Mouse (Mus musculus): Measurements from ENCODE around the gene Oit3. TPM values are rescaled to one million over a fixed set of nuclear protein-coding genes. Genes with fewer than 3 reads are reported as not detected.
A peak's percentile ranks its signal among the peaks of the same experiment; 100 is the strongest.

Gene Oit3
- 0.97 and 1.1 TPM in 2 replicates for polyA plus RNA-seq (2015; fragmentation: Nextera tagmentation; extraction: Ambion mirVana)

DNA sequence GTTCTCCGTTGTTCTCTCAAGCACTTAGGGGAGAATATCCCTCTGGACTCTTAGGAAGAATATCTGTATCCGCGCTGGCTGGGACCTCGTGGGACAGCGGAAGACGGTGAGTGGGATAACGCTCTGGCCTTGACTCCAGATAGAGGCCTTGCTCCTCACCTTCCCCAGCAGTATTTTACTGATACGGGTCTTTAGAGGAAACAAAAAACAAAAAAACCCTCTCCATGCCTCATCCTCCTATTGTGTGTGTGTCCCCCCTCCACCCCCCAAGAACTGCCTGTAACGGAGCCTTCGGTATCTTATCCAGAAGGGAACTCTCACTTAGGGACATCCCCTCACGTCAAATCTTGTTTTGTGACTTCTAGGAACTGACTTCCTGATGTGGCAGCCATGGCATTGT is at the start of gene Oit3:
Gene Oit3 (minus strand): TSS at position 44 of the 400 bp plus-strand sequence.
- Histone ChIP-seq H3K4me1 (peaks cover 20% of the 10 kb centered on the region), H3K36me3 (no peaks in the 10 kb centered on the region), H3K9me3 (no peaks in the 10 kb centered on the region), H3K4me2 (replicated peaks) (no peak within 1 kb of the TSS), H3K27ac (no peak within 1 kb of the TSS), H3K4me3 (no peak within 1 kb of the TSS), H3K27me3 (no peaks in the 10 kb centered on the region), H3K9ac (no peak within 1 kb of the TSS)
- WGBS, result 87% methylated on average over 11 of the region's 11 CpGs
- ATAC-seq (ENCODE audit: low FRiP score, low read depth), result no peak

DNA sequence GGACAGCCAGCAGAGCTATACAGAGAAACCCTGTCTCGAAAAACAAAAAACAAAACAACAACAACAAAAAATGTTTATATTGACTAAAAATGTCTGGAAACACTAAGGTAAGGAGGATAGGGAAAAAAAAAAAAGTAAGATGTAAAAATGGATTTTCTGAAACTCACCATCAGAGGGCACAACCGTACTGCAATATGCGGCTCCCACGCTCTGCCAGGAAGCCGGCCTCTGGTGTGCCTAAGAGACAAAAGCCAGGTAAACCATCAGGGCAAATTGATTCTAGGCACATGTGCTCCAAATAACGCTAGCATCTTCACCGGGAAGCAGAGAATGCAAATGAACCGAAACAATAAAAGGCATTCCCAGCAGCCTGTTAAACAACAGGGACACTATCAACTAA is 49.3 kb upstream of the Oit3 start:
- no peak overlapping the region for H3K9ac ChIP-seq
- H3K4me3 ChIP-seq, result no peak overlapping the region
- H3K27ac ChIP-seq, result no peak overlapping the region
- peaks cover 12% of the 10 kb centered on the region; the same call in 1 of the 2 replicates for H3K9me3 ChIP-seq
- no peaks in the 10 kb centered on the region for H3K27me3 ChIP-seq
- ATAC-seq (ENCODE audit: low FRiP score, low read depth), result no peak
- H3K4me2 ChIP-seq (replicated peaks), result no peak overlapping the region
- H3K4me1 ChIP-seq, result peaks cover 6% of the 10 kb centered on the region; the same call in 1 of the 2 replicates
- 79% methylated on average over 8 of the region's 8 CpGs for WGBS
- peaks cover 38% of the 10 kb centered on the region for H3K36me3 ChIP-seq

GRCm38 (mm10) chr10:59489411-59489810 is 47.8 kb upstream of the Oit3 start:
- WGBS, result 93% methylated on average over 1 of the region's 1 CpGs
- H3K27ac ChIP-seq, result no peak overlapping the region
- H3K9ac ChIP-seq, result no peak overlapping the region
- H3K4me1 ChIP-seq, result peaks cover 7% of the 10 kb centered on the region
- no peaks in the 10 kb centered on the region for H3K27me3 ChIP-seq
- H3K36me3 ChIP-seq, result peaks cover 38% of the 10 kb centered on the region
- H3K4me3 ChIP-seq, result no peak overlapping the region
- no peak for ATAC-seq (ENCODE audit: low FRiP score, low read depth)
- H3K9me3 ChIP-seq, result peaks cover 12% of the 10 kb centered on the region; the same call in 1 of the 2 replicates
- no peak overlapping the region for H3K4me2 ChIP-seq (replicated peaks)

GRCm38 (mm10) chr10:59487351-59487750 is 45.8 kb upstream of the Oit3 start:
- ATAC-seq (ENCODE audit: low FRiP score, low read depth), result no peak
- H3K9ac ChIP-seq, result no peak overlapping the region
- H3K4me1 ChIP-seq, result peaks cover 9% of the 10 kb centered on the region
- H3K27ac ChIP-seq, result no peak overlapping the region
- H3K4me2 ChIP-seq (replicated peaks), result no peak overlapping the region
- WGBS, result 86% methylated on average over 2 of the region's 2 CpGs
- H3K27me3 ChIP-seq, result no peaks in the 10 kb centered on the region
- no peak overlapping the region for H3K4me3 ChIP-seq
- H3K36me3 ChIP-seq, result peaks cover 38% of the 10 kb centered on the region
- H3K9me3 ChIP-seq, result peaks cover 12% of the 10 kb centered on the region; the same call in 1 of the 2 replicates

GRCm38 (mm10) chr10:59484318-59484717 is 42.7 kb upstream of the Oit3 start:
- 64% methylated on average over 6 of the region's 6 CpGs for WGBS
- no peak overlapping the region for H3K9ac ChIP-seq
- H3K27me3 ChIP-seq, result no peaks in the 10 kb centered on the region
- H3K4me2 ChIP-seq (replicated peaks), result no peak overlapping the region
- no peak overlapping the region for H3K4me3 ChIP-seq
- H3K4me1 ChIP-seq, result peaks cover 9% of the 10 kb centered on the region
- no peak overlapping the region; the same call in 1 of the 2 replicates for H3K27ac ChIP-seq
- H3K9me3 ChIP-seq, result peaks cover 7% of the 10 kb centered on the region; the same call in 1 of the 2 replicates
- peaks cover 25% of the 10 kb centered on the region for H3K36me3 ChIP-seq
- ATAC-seq (ENCODE audit: low FRiP score, low read depth), result no peak

GRCm38 (mm10) chr10:59481381-59481780 is 39.8 kb upstream of the Oit3 start:
- Histone ChIP-seq H3K9me3 (peaks cover 4% of the 10 kb centered on the region; the same call in 1 of the 2 replicates), H3K36me3 (peaks cover 16% of the 10 kb centered on the region; the same call in 1 of the 2 replicates), H3K27me3 (no peaks in the 10 kb centered on the region), H3K4me3 (no peak overlapping the region), H3K9ac (no peak overlapping the region), H3K4me1 (peaks cover 9% of the 10 kb centered on the region), H3K27ac (no peak overlapping the region), H3K4me2 (replicated peaks) (no peak overlapping the region)
- 92% methylated on average over 5 of the region's 5 CpGs for WGBS
- ATAC-seq (ENCODE audit: low FRiP score, low read depth), result no peak

DNA sequence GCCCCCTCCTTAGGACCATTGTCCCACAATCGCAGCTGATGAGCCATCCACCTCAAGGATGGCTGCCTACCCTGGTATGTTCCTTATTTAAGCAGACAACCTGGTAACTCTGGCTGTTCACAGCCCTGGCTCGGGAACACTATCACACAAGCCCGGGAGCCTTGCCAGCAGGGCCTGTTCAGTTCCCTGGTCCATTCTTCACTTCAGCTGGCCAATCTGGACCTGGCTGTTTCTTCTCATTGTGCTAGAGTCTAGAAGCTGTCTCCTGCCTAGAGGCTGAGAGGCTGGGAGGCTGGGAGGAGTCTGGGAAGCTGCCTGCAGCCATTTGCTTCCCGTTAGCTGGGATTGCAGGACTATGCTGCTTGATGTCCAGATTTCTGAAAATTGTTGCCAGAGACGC is 28.9 kb upstream of the Oit3 start:
- Histone ChIP-seq H3K27me3 (no peaks in the 10 kb centered on the region), H3K4me2 (replicated peaks) (no peak overlapping the region), H3K9ac (no peak overlapping the region), H3K4me1 (peaks cover 19% of the 10 kb centered on the region), H3K4me3 (no peak overlapping the region), H3K9me3 (no peaks in the 10 kb centered on the region), H3K27ac (no peak overlapping the region; the same call in 1 of the 2 replicates), H3K36me3 (peaks cover 4% of the 10 kb centered on the region; the same call in 1 of the 2 replicates)
- no peak for ATAC-seq (ENCODE audit: low FRiP score, low read depth)
- WGBS, result 66% methylated on average over 5 of the region's 5 CpGs

DNA sequence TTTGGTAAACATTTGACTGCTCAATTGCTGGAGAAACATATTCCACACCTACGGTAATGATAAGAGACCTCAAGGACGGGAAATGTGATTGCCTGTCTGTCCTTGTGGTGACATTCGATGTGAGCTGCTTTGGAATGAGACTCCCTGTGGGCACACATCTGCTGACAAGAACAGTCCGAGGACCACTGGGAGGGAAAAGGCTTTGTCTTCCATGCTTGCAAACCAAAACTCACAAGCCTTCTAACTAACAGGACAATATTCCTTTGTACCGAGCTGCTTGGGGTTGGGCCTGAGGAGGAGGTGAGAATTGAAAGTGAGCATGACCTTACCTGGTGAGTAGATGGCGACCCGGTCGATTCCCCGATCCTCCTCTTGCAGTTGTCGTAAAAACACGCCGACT is 25.7 kb upstream of the Oit3 start:
- H3K4me1 ChIP-seq, result peaks cover 19% of the 10 kb centered on the region
- no peak overlapping the region for H3K4me3 ChIP-seq
- H3K4me2 ChIP-seq (replicated peaks), result no peak overlapping the region
- no peaks in the 10 kb centered on the region for H3K27me3 ChIP-seq
- no peak overlapping the region for H3K27ac ChIP-seq
- no peak for ATAC-seq (ENCODE audit: low FRiP score, low read depth)
- H3K36me3 ChIP-seq, result peaks cover 12% of the 10 kb centered on the region; the same call in 1 of the 2 replicates
- no peaks in the 10 kb centered on the region for H3K9me3 ChIP-seq
- 84% methylated on average over 12 of the region's 12 CpGs for WGBS
- H3K9ac ChIP-seq, result no peak overlapping the region

DNA sequence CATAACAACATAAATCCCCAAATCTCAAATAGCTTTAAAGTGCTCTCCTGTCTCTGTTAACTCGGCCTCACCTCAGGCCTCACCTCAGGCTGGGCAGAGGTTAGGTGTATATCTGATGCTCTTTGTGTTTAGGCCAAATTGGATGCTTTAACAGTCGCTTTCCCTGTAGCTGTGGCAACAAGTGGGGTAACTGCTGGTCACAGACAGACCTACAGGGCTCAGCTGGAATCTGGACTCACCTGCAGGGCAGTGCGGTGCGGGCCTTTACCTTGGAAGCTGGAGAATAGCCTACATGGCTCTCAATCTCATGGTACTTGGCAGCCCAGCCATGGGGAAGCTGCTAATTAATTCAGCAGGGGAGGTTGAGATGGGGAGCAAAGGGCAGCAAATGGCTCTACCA is 25.0 kb upstream of the Oit3 start:
- Histone ChIP-seq H3K4me1 (peaks cover 19% of the 10 kb centered on the region), H3K4me2 (replicated peaks) (no peak overlapping the region), H3K36me3 (peaks cover 12% of the 10 kb centered on the region; the same call in 1 of the 2 replicates), H3K4me3 (no peak overlapping the region), H3K27me3 (no peaks in the 10 kb centered on the region), H3K9me3 (no peaks in the 10 kb centered on the region), H3K27ac (no peak overlapping the region; the same call in 1 of the 2 replicates), H3K9ac (no peak overlapping the region)
- 39% methylated on average over 4 of the region's 4 CpGs for WGBS
- ATAC-seq (ENCODE audit: low FRiP score, low read depth), result no peak

GRCm38 (mm10) chr10:59465546-59465945 is 24.0 kb upstream of the Oit3 start:
- H3K9ac ChIP-seq, result no peak overlapping the region
- H3K4me1 ChIP-seq, result peaks cover 25% of the 10 kb centered on the region
- no peaks in the 10 kb centered on the region for H3K9me3 ChIP-seq
- H3K27me3 ChIP-seq, result no peaks in the 10 kb centered on the region
- H3K4me3 ChIP-seq, result no peak overlapping the region
- H3K4me2 ChIP-seq (replicated peaks), result no peak overlapping the region
- no peak for ATAC-seq (ENCODE audit: low FRiP score, low read depth)
- no peak overlapping the region for H3K27ac ChIP-seq
- peaks cover 12% of the 10 kb centered on the region; the same call in 1 of the 2 replicates for H3K36me3 ChIP-seq
- 77% methylated on average over 3 of the region's 3 CpGs for WGBS

DNA sequence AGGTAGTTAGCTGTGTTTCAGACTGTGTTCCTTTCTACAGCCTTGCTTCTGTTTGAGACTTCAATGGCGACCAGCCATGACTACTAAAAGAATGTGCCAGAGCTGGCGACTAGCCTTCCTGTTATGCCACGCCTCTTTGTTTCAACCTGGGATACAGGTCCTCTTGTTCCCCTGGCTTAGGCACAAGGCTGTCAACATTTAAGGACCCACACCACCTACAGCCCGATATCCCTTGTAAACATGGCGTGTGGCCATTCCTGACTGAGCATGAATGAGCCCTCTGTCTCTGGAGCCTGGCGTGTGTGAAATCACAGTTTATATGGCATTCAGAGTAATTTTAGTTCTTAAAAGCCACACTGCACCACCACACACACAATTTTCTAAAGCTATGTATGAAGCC is 20.7 kb upstream of the Oit3 start:
- Histone ChIP-seq H3K27ac (peak overlapping the region; percentile 83), H3K9me3 (no peaks in the 10 kb centered on the region), H3K9ac (no peak overlapping the region), H3K27me3 (no peaks in the 10 kb centered on the region), H3K4me3 (no peak overlapping the region), H3K4me2 (replicated peaks) (0 out of 2 replicates have a peak overlapping the region, but pooled peaks have one; percentile 7), H3K4me1 (peaks cover 25% of the 10 kb centered on the region), H3K36me3 (peaks cover 18% of the 10 kb centered on the region; the same call in 1 of the 2 replicates)
- WGBS, result 58% methylated on average over 6 of the region's 6 CpGs
- ATAC-seq (ENCODE audit: low FRiP score, low read depth), result peak; percentile 80

DNA sequence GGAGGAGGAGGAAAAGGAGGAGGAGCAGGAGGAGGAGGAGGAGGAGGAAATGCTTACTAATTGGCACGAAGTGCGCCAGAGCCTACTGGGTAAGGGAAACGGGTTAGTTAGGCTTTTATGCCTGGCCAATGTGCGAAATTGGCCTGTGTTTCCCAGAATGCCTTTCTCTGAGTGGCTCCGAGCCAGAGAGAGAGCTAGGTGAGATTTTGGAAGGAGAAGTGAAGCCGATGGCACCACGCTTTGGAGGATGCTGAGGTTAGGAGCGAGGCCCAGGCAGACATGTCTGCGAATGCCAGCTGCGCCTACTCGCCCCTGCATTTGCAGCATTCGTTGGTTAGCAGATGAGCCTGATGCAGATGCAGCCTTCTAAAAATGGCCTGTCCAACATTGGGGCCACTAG is 18.2 kb upstream of the Oit3 start:
- H3K36me3 ChIP-seq, result peaks cover 29% of the 10 kb centered on the region
- H3K4me1 ChIP-seq, result peaks cover 11% of the 10 kb centered on the region; the same call in 1 of the 2 replicates
- no peak overlapping the region for H3K9ac ChIP-seq
- no peak for ATAC-seq (ENCODE audit: low FRiP score, low read depth)
- no peaks in the 10 kb centered on the region for H3K27me3 ChIP-seq
- no peak overlapping the region for H3K4me2 ChIP-seq (replicated peaks)
- no peak overlapping the region for H3K27ac ChIP-seq
- no peak overlapping the region for H3K4me3 ChIP-seq
- 87% methylated on average over 12 of the region's 12 CpGs for WGBS
- H3K9me3 ChIP-seq, result no peaks in the 10 kb centered on the region

DNA sequence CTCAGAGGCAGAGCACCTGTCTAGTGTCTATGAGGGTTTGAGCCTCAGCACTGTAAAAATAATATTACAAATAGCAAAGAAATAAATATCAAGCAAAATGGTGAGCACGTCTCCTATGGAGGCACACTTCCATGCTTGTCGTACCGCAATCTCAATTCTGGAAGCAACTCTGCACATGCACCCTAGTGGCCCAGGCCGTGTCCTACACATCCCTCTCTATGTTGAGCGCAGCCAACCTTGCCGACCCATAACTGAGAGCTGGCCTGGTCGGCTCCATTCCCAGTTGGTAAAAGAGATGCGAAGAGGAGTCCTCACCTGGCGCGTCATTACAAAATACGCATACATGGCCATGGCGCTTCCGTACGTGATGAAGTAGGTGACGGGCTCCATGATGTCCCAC is 13.1 kb upstream of the Oit3 start:
- no peak for ATAC-seq (ENCODE audit: low FRiP score, low read depth)
- H3K4me2 ChIP-seq (replicated peaks), result no peak overlapping the region
- H3K27me3 ChIP-seq, result no peaks in the 10 kb centered on the region
- 93% methylated on average over 15 of the region's 15 CpGs for WGBS
- H3K9ac ChIP-seq, result no peak overlapping the region
- H3K36me3 ChIP-seq, result peaks cover 51% of the 10 kb centered on the region
- H3K4me3 ChIP-seq, result no peak overlapping the region
- no peaks in the 10 kb centered on the region for H3K9me3 ChIP-seq
- no peak overlapping the region for H3K27ac ChIP-seq
- peaks cover under 1% of the 10 kb centered on the region; the same call in 1 of the 2 replicates for H3K4me1 ChIP-seq
